Mouse (Mus musculus) heart, postnatal 36 days (tissue): Measurements from ENCODE around the gene H2-Eb1. TPM values are rescaled to one million over a fixed set of nuclear protein-coding genes. Genes with fewer than 3 reads are reported as not detected.

Experiments used
- DNase-seq, 2 experiments: peaks; one replicate each; pipeline ENCODE4 v3.0.0; 2021 to 2022
- intact Hi-C: fragments of 180-260 bp; cut with DNase I; formaldehyde crosslinking; loops from one replicate; pipeline ENCODE4 v1.15.1; 2025
- total RNA-seq, 2 experiments: library from RNA; stranded (reverse); gene quantifications; 2 replicates each; pipeline ENCODE4 v1.2.3; 2021

H2-Eb1 gene
- total RNA-seq, 2 experiments from 2014 or later = 20.6 to 43.5 TPM

GRCm38 (mm10) chr17:34312185-34312584 lies 6.5 kb downstream of the H2-Eb1 start:
- DNase-seq = no peak
- intact Hi-C loops = loop anchor here (5.0 kb wide), 1 partner anchor 140 kb away; no protein-coding TSS in a partner anchor

GRCm38 (mm10) chr17:34313393-34313792 lies 7.7 kb downstream of the H2-Eb1 start:
- DNase-seq = peak; percentile 75 to 82
- intact Hi-C loops = loop anchor here (1.0 to 5.0 kb wide), 2 partner anchors 63 to 141 kb away; no protein-coding TSS in a partner anchor

GRCm38 (mm10) chr17:34314286-34314685 lies 8.6 kb downstream of the H2-Eb1 start:
- intact Hi-C loops = loop anchor here (5.0 kb wide), 1 partner anchor 142 kb away; no protein-coding TSS in a partner anchor
- DNase-seq = no peak

DNA sequence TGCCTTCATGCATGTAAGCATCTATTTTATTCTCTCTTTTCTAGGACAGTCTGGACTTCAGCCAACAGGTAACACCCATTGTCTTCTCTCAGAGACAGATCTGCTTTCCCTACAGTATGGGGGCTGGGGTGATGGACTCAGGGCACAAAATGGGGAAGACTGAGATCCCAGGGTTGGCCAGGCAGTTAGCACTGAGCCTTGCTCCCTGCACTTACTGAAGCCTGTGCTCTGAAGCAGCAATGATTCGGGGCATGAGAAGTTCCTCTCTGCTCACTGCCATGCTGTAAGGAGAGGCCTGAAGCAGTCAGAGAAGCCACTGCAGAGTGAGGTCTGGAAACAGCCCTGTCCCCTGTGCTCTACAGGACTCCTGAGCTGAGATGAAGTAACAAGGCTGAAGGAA lies 9.8 kb downstream of the H2-Eb1 start:
- DNase-seq = no peak
- intact Hi-C loops = no loop called here

- intact Hi-C loops = no loop called here
- no peak for DNase-seq
These were observed 11.0 kb downstream of the H2-Eb1 start for GRCm38 (mm10) chr17:34316697-34317096.

GRCm38 (mm10) chr17:34317275-34317674 lies 11.6 kb downstream of the H2-Eb1 start:
- no peak for DNase-seq
- intact Hi-C loops = no loop called here

DNA sequence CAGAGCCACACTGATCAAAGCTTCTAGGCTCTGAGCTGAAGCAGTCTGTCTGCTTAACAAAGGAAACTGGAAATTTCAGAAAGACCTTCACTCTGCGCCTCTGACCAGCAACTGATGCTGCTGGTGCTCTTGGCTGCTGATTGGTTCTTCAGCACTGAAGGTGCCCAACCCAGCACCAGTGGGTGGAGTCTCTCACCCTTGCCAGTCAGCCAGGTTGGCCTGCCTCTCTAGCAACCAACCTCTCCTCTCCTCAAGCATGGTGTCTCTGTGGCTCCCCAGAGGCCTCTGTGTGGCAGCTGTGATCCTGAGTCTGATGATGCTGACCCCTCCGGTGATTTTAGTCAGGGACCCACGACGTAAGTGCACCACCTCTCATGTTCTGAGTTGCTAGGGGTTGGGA lies 19.8 kb downstream of the H2-Eb1 start, which contains the start of gene H2-Eb2:
TSS of gene H2-Eb2 (plus strand) at position 230 of the 400 bp plus-strand sequence.
- intact Hi-C loops = no loop called here
- no peak for DNase-seq

- DNase-seq = no peak
- intact Hi-C loops = no loop called here
These were observed 20.7 kb downstream of the H2-Eb1 start for GRCm38 (mm10) chr17:34326373-34326772.

DNA sequence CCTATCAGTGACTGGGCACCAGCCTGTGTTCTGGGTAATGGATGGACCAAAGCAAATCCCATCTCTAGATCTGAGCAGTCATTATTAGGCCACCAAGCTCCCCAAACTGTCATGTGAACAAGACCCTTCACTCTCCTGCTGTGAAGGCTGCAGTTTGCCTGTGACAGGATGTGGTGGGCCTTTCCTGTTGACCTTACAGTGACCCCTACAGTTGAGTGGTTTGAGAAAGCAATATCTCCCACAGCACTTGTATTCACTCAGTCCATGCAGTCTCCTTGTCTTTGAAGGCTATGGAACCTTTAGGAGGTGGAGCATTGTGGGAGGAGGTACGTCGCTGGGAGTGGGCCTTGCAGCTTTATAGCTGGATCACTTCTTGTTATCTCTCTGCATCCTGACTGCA lies 24.1 kb downstream of the H2-Eb1 start:
- no peak for DNase-seq
- intact Hi-C loops = no loop called here

DNA sequence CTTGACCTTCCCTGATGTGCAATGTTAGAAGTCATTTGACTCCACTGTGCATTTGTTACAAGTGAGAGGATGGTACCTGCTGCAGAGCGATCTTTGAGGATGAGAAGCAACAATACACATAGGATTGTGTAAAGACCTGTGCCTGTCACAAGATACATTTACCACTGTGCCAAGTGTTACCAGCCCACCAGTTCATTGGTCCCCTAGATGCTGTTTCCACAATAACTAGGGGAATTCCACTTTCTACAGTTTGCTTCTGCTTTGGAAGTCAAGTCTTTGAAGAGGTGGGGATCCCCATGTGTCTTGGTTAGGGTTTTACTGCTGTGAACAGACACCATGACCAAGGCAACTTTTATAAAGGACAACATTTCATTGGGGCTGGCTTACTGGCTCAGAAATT lies 25.5 kb downstream of the H2-Eb1 start:
- no peak for DNase-seq
- intact Hi-C loops = no loop called here

DNA sequence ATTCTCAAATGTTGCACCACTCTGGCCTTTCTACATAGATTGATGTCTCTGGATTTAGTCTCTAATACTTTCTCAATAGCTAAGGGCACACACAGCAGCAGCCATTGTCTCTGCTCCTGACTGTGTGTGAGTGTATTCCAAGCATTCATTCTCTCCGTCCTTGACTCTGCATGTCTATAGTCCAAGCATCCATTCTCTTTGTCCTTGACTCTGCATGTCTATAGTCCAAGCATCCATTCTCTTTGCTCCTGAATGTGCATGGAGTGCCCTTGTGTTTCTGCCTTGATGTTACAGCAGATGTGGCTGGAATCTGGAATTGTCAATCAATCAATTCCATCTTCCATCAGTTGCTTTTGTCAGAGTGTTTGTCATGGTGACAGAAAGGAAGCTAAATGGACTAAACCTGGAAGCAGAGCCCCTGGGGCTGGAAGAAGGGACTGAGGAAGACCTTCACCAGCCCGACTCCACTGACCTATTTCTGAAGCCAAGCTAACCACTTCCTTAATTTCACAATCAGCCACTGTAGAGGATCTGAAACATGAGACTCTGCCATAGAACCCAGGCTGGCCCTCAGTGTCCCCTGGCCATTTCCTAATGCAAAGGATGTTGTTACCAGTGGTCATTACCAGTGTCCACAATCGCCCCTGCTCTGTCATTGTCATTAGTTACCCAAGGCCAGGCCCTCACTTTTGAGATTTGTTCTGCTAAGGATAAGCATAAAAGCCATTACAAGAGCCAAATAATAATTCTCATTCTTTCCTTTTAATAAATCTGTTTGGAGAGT lies 35.1 kb downstream of the H2-Eb1 start:
- intact Hi-C loops = no loop called here
- DNase-seq = no peak

DNA sequence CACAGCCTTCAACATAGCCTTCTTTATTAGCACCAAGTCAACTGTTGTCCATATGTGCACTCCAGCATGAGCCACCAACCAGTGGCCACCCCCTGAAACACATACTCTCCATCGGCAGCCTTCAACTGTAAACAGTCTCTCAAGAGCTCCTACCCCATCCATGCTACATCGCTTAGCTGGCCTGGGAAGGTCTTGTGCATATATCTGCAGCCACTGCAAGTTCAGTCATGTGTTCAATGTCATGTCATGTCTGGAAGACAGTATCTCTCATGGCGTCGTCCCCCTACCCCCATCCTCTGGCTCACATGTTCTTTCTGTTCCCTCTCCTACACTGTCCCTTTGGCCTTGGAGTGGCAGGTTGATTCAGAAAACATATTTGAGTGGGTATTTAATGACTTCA lies 39.2 kb downstream of the H2-Eb1 start:
- intact Hi-C loops = loop anchor here (5.0 kb wide), 1 partner anchor 173 kb away; no protein-coding TSS in a partner anchor
- DNase-seq = no peak

DNA sequence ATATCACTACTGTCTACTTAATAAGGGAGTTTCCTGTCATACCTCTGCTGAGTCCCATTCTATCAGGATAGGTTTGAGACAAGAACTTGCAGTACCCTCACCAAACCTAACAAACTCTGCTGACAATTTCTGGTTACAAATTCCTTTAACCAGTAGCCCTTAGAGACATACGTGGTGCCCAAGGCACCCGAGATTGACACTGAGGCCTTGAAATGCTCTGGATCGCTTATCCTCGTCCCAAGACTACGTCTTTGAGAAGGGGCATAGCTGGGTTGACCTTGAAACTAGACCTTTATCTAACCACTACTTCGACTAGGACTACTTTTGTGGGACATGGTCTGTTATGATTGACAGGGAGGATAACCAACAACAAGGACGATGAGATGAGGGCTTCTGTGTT lies 39.8 kb downstream of the H2-Eb1 start:
- intact Hi-C loops = loop anchor here (5.0 kb wide), 1 partner anchor 173 kb away; no protein-coding TSS in a partner anchor
- no peak for DNase-seq

DNA sequence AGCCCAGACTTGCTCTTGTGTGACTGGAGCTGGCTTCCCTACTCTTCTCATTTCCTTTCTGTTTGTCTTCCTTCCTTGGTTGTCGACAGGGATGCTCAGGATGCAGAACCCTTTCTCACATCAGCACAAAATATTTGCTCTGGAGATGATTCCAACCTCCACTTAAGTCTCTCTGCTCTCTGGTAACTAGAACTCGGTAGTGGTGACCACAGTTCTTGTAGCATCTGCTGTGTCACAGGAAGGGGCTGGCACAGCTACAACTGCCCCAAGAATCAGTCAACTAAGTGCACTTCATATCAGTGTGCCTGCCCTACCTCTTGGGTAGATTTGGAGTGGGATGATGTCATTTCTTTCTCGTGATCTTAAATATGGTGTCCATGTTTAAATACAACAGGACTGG lies 40.4 kb downstream of the H2-Eb1 start:
- DNase-seq = no peak
- intact Hi-C loops = loop anchor here (5.0 kb wide), 1 partner anchor 174 kb away; no protein-coding TSS in a partner anchor

- intact Hi-C loops = loop anchor here (5.0 kb wide), 1 partner anchor 175 kb away; no protein-coding TSS in a partner anchor
- DNase-seq = peak; percentile 52 to 66
These were observed 42.1 kb downstream of the H2-Eb1 start for GRCm38 (mm10) chr17:34347606-34348308.

DNA sequence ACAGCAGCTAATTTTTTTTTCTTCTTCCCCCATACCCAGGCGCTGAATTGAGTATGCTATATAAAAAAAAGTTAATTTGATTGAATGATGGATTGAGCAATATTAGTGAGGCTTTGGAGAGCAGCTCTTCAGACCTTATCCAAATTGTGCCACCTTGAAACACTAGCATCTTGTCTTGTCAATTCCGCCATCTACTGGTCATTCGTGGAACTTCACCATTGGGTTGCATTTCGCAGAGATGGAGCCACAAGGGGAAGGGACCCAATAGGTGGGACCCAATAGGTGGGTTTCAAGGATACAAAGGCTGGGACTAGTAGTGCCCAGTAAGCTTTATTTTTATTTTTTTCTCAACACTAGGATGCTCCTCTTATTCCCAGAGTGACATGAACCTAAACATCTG lies 43.8 kb downstream of the H2-Eb1 start:
- intact Hi-C loops = loop anchor here (1.0 to 5.0 kb wide), 2 partner anchors 99 to 177 kb away; no protein-coding TSS in a partner anchor
- DNase-seq = peak; percentile 79 to 86

GRCm38 (mm10) chr17:34354539-34354938 lies 48.9 kb downstream of the H2-Eb1 start, which contains the start of gene Btnl2:
Btnl2 (plus strand) TSS chr17:34354822.
- DNase-seq = no peak
- intact Hi-C loops = no loop called here

GRCm38 (mm10) chr17:34354940-34355339 lies 49.3 kb downstream of the H2-Eb1 start:
- no peak for DNase-seq
- intact Hi-C loops = no loop called here

DNA sequence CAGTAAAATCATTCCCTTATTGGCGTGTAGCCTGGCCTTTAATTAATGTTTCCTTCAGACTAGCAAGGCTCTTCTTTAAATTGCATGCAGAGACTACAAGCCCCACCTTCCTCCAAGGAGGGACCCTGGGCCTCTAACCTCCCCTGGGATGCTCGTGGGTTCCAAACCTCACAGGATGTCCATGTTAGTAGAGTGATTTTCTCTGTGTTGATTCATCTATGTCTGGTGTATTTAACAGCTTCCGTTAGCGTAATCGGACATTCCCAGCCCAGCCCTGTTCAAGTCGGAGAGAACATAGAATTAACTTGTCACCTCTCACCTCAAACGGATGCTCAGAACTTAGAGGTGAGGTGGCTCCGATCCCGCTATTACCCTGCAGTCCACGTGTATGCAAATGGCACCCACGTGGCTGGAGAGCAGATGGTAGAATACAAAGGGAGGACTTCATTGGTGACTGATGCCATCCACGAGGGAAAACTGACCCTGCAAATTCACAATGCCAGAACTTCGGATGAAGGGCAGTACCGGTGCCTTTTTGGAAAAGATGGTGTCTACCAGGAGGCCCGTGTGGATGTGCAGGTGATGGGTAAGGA lies 57.4 kb downstream of the H2-Eb1 start:
- intact Hi-C loops = no loop called here
- DNase-seq = no peak

GRCm38 (mm10) chr17:34363676-34364310 lies 58.1 kb downstream of the H2-Eb1 start:
- intact Hi-C loops = no loop called here
- DNase-seq = no peak
